Mouse (Mus musculus) macrophage (primary cell): ENCODE results near the gene Fxr2. TPM values are rescaled to one million over a fixed set of nuclear protein-coding genes. Genes with fewer than 3 reads are reported as not detected.
"Not testable (repeated sequence)": the region's sequence is repeated elsewhere in the genome, so short reads cannot be mapped to it uniquely, and the experiment has no call there.

Source experiments
- H3K27ac ChIP-seq: fragments of 350-480 bp; formaldehyde crosslinking; 2 replicates; pipeline ENCODE4 v1.9.0; 2021
- H3K36me3 ChIP-seq: fragments of 350-480 bp; formaldehyde crosslinking; 2 replicates; pipeline ENCODE4 v1.9.0; 2021; ENCODE audit errors: inconsistent target
- H3K4me3 ChIP-seq: fragments of 350-480 bp; formaldehyde crosslinking; 2 replicates; pipeline ENCODE4 v1.9.0; 2021; ENCODE audit errors: inconsistent target
- H3K79me2 ChIP-seq: fragments of 350-480 bp; formaldehyde crosslinking; 2 replicates; pipeline ENCODE4 v1.9.0; 2021; ENCODE audit errors: inconsistent target
- WGBS: methylation state at CpG from one replicate; pipeline ENCODE4 v1.1.7; 2026; ENCODE audit warnings: inconsistent platforms; ENCODE audit not compliant: missing documents; 5-methylcytosine and 5-hydroxymethylcytosine counted together
- polyA plus RNA-seq: library from polyadenylated mRNA; stranded (reverse); fragments of 250-400 nt; gene quantifications from 3 replicates; pipeline ENCODE4 v1.2.4, GENCODE M21; 2018; ENCODE audit warnings: inconsistent platforms

The Fxr2 gene
- polyA plus RNA-seq, 1 experiment from 2014 or later: 36.0 TPM

DNA sequence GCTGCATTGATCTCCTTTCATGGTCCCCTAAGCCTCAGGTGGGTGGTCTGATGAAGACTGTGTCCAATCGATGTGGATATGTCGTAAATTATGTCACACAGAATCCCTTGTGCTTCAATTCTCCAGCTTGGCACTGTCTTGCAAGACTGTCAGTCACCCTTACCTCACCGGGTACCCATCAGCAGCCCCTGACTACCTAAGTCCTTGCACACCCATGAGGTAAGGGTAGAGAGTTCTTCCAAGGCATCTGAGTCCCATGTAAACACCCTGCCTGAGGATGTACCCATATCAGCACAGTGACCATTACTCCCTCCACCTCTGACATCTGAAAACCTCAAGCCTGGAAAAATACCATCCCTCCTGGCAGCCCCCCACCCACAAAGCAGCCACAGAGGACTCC is 28.4 kb upstream of the Fxr2 start:
- no peak overlapping the region for H3K4me3 ChIP-seq
- H3K36me3 ChIP-seq: no peaks in the 10 kb centered on the region
- no peaks in the 10 kb centered on the region for H3K79me2 ChIP-seq
- no peak overlapping the region for H3K27ac ChIP-seq
- WGBS: 73% methylated on average over 3 of the region's 3 CpGs

- no peak overlapping the region for H3K27ac ChIP-seq
Measured at GRCm38 (mm10) chr11:69604795-69605664, 27.8 kb upstream of the Fxr2 start.

GRCm38 (mm10) chr11:69605726-69606490 is 26.9 kb upstream of the Fxr2 start, which contains the start of gene Atp1b2:
Gene Atp1b2, minus strand, starts transcription at chr11:69605942.
- no peaks in the 10 kb centered on the region for H3K79me2 ChIP-seq
- WGBS: 2% methylated on average over 31 of the region's 32 CpGs

More at GRCm38 (mm10) chr11:69604795-69605664, 27.8 kb upstream of the Fxr2 start:
- Histone ChIP-seq H3K79me2 (no peaks in the 10 kb centered on the region), H3K36me3 (no peaks in the 10 kb centered on the region), H3K4me3 (peak overlapping the region; percentile 35)
- WGBS: 3% methylated on average over 71 of the region's 73 CpGs

GRCm38 (mm10) chr11:69606491-69606795 is 26.3 kb upstream of the Fxr2 start:
- no peaks in the 10 kb centered on the region for H3K36me3 ChIP-seq
- no peaks in the 10 kb centered on the region for H3K79me2 ChIP-seq
- no peak overlapping the region for H3K27ac ChIP-seq
- 77% methylated on average over 2 of the region's 2 CpGs for WGBS
- peak overlapping the region; percentile 35 for H3K4me3 ChIP-seq

More at GRCm38 (mm10) chr11:69605726-69606490, 26.9 kb upstream of the Fxr2 start, which contains the start of gene Atp1b2:
- H3K4me3 ChIP-seq: peak within 1 kb of the TSS; percentile 35
- no peak within 1 kb of the TSS for H3K27ac ChIP-seq
- H3K36me3 ChIP-seq: no peaks in the 10 kb centered on the region

DNA sequence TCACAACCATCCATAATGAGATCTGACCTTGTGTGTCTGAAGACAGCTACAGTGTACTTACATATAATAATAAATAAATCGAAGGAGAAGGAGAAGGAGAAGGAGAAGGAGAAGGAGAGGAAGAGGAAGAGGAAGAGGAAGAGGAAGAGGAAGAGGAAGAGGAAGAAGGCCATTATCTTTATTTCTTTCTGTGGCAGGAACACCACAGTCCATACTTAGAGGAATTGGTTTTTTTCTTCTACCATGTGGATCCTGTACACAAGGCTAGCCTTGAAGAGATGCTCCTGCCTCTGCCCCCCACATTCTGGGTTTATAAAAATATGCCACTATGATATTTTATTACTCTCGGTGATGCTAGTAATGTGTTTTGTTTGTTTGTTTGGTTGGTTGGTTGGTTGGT is 26.0 kb upstream of the Fxr2 start:
- 75% methylated on average over 2 of the region's 2 CpGs for WGBS
- Histone ChIP-seq H3K4me3 (no peak overlapping the region), H3K79me2 (no peaks in the 10 kb centered on the region), H3K27ac (no peak overlapping the region), H3K36me3 (no peaks in the 10 kb centered on the region)

DNA sequence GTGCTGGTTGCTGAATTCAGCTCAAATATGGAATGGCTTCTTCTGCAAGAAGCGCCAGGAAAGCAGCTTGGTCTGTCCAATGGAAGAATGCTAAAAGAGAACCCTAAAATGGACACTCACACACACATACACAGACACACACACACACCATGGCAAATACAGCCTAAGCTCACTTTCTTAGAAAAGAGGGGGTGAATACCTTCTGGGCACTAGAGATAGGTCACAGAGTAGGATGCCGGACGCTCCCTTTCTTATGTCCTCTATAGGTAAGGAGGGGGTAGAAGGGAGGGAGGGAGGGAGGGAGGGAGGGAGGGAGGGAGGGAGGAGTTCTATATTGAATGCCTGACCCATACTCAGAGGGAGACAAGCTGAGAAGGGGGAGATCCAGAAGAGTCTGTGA is 24.3 kb upstream of the Fxr2 start:
- no peak overlapping the region for H3K4me3 ChIP-seq
- H3K36me3 ChIP-seq: no peaks in the 10 kb centered on the region
- H3K79me2 ChIP-seq: no peaks in the 10 kb centered on the region
- 100% methylated on average over 1 of the region's 3 CpGs for WGBS
- no peak overlapping the region for H3K27ac ChIP-seq

GRCm38 (mm10) chr11:69609416-69609815 is 23.4 kb upstream of the Fxr2 start:
- Histone ChIP-seq H3K4me3 (no peak overlapping the region), H3K27ac (no peak overlapping the region), H3K79me2 (no peaks in the 10 kb centered on the region), H3K36me3 (no peaks in the 10 kb centered on the region)
- 75% methylated on average over 7 of the region's 7 CpGs for WGBS

GRCm38 (mm10) chr11:69610899-69611298 is 21.9 kb upstream of the Fxr2 start:
- no peak overlapping the region for H3K4me3 ChIP-seq
- H3K36me3 ChIP-seq: no peaks in the 10 kb centered on the region
- 84% methylated on average over 3 of the region's 4 CpGs for WGBS
- H3K79me2 ChIP-seq: no peaks in the 10 kb centered on the region
- no peak overlapping the region for H3K27ac ChIP-seq

GRCm38 (mm10) chr11:69613553-69614256 is 19.1 kb upstream of the Fxr2 start:
- H3K36me3 ChIP-seq: no peaks in the 10 kb centered on the region
- no peak overlapping the region for H3K27ac ChIP-seq
- H3K4me3 ChIP-seq: no peak overlapping the region
- WGBS: 13% methylated on average over 11 of the region's 19 CpGs
- no peaks in the 10 kb centered on the region for H3K79me2 ChIP-seq

- not testable (repeated sequence) for H3K79me2 ChIP-seq, H3K4me3 ChIP-seq, H3K36me3 ChIP-seq, H3K27ac ChIP-seq
- 56% methylated on average over 9 of the region's 11 CpGs for WGBS
Measured at GRCm38 (mm10) chr11:69614257-69614588, 18.6 kb upstream of the Fxr2 start.

GRCm38 (mm10) chr11:69616781-69617180 is 16.0 kb upstream of the Fxr2 start:
- no peaks in the 10 kb centered on the region for H3K36me3 ChIP-seq
- H3K27ac ChIP-seq: no peak overlapping the region
- no peaks in the 10 kb centered on the region for H3K79me2 ChIP-seq
- no peak overlapping the region for H3K4me3 ChIP-seq
- WGBS: 60% methylated on average over 7 of the region's 10 CpGs

- no peak within 1 kb of the TSS for H3K4me3 ChIP-seq
- no peak within 1 kb of the TSS for H3K27ac ChIP-seq
- WGBS: 84% methylated on average over 5 of the region's 5 CpGs
- H3K36me3 ChIP-seq: no peaks in the 10 kb centered on the region
- no peaks in the 10 kb centered on the region for H3K79me2 ChIP-seq
Measured at GRCm38 (mm10) chr11:69617805-69618204, 15.0 kb upstream of the Fxr2 start, which contains the start of gene Shbg. Gene Shbg, minus strand, starts transcription at chr11:69617905.

GRCm38 (mm10) chr11:69620394-69621081 is 12.3 kb upstream of the Fxr2 start:
- 85% methylated on average over 7 of the region's 7 CpGs for WGBS
- H3K27ac ChIP-seq: no peak overlapping the region

GRCm38 (mm10) chr11:69621571-69622268 is 11.1 kb upstream of the Fxr2 start, which contains the start of gene Sat2:
Gene Sat2, plus strand, starts transcription at chr11:69622024.
- Histone ChIP-seq H3K36me3 (no peaks in the 10 kb centered on the region), H3K79me2 (no peaks in the 10 kb centered on the region), H3K27ac (no peak within 1 kb of the TSS), H3K4me3 (peak within 1 kb of the TSS; percentile 55)
- WGBS: 13% methylated on average over 18 of the region's 20 CpGs

More at GRCm38 (mm10) chr11:69620394-69621081, 12.3 kb upstream of the Fxr2 start:
- Histone ChIP-seq H3K36me3 (no peaks in the 10 kb centered on the region), H3K4me3 (no peak overlapping the region), H3K79me2 (no peaks in the 10 kb centered on the region)
